Mouse (Mus musculus): ENCODE results near the gene Dgkg. TPM values are rescaled to one million over a fixed set of nuclear protein-coding genes. Genes with fewer than 3 reads are reported as not detected.

Dgkg gene
- total RNA-seq, 2 experiments from 2014 or later, result 2.3 to 3.1 TPM

DNA sequence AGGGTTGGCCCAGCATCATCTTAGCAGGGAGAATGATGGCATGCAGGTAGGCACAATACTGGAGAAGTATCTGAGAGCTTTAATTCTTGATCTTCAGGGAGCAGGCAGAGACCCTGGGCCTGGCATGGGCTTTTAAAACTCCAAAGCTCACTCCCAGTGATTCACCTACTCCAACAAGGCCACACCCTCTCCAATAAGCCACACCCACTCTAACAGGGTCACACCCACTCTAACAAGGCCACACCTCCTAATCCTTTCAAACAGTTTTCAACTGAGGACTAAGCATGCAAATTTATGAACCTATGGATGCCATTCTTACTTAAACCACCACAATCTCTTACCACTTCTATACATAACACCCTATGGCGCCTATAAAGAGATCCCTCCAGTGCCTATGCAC, 11.8 kb downstream of the Dgkg start:
- DNase-seq, result no peak

DNA sequence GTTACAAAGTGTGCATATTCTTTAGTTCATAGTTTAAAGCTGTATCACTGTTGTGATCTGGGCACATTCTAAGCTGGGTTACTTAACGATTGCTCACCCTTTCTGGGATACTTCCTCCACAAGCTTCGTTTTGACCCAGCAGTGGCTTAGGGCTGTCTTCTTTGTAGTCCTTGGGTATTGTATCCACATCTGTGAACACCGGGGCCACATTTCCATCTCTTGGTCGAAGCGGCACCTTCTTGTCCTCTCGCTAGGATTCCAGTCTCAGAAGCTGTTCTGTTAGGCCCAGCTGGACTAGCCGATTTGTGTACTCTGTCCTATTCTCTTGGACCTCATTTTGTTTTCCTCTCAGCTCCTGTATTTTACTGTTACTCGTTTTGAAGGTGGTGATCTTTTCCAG, 13.6 kb downstream of the Dgkg start:
- no peak for DNase-seq

DNA sequence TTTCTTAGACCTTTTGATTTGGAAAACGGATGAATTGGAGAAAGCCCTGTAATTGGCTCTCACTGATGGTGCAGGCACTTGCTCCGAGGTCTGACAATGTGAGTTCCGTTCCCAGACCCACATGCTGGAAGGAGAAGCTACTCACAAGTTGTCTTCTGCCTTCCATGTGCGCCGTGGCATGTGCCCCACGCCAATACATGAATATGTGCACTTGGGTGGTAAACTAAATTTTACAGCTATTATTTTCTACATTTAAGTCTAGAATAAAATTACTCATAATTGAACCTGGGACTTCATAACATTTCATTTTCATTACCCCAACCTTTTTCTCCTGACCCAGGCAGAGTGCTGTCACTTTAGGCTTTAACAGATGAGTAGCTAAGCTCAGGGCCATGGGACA, 14.1 kb downstream of the Dgkg start:
- DNase-seq, result no peak

- no peak for DNase-seq
Observed at GRCm38 (mm10) chr16:22642054-22642453, 15.0 kb downstream of the Dgkg start.

- DNase-seq, result peak; percentile 10
Observed at GRCm38 (mm10) chr16:22641588-22641987, 15.4 kb downstream of the Dgkg start.

GRCm38 (mm10) chr16:22637311-22637710, 19.7 kb downstream of the Dgkg start:
- no peak for DNase-seq

DNA sequence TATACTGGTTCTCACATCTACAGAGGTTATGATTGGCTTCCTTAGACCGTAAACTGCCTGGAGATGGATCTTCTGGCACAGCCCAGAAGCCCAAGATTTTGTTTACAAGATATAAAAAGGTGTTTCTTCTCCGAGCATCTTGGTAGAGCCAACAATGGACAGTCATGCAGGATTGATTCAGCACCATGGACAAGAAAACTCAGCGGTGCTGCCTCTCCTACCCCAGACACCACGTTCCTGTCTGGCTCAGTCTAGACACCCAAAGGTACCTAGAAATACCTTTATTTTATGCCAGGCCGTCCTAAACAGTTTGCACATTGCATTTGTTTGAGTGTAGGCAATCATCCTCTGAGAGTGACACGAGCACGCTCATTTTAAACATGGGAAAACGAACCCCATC, 21.3 kb downstream of the Dgkg start:
- peak; percentile 9 for DNase-seq

- no peak for DNase-seq
Observed at GRCm38 (mm10) chr16:22633063-22633462, 24.0 kb downstream of the Dgkg start.

DNA sequence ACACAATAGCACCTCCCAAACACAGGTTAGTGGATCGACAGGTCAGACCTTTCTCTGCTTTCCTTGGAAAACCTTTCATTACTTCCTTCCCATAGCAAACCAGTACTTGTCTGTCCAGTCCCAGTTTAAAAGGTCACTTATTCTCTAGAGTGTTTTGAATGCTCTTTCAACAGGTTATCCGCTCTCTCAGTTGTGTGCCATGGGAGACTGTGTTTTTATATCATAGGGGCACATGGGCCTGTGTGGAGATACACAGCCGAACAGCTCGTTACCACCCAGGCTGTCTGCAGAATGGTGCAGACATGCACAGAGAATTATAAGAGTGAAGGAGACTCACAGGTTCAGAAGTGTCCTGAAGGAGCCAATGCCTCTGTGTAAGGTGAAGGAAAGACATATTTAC, 26.7 kb downstream of the Dgkg start:
- no peak for DNase-seq

DNA sequence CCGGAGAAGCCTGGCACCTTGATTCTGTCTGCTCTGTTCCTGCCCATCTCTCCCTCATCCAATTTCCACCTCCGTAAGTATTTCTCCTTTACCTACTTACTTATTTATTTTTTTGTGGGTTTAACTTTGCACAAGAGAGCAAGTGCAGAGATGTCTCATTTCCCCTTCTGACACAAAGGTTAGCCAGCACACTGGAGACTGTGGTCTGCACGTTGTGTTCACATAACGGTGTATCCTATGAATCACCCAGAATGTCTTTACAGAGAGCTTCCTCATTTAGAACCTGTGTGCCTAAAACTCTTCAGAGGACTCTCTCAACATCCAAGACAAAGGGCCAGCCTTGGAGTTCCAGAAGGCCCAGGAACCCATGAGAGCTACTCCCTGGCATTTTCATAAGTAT, 27.1 kb downstream of the Dgkg start:
- no peak for DNase-seq

GRCm38 (mm10) chr16:22625987-22626386, 31.0 kb downstream of the Dgkg start:
- no peak for DNase-seq

GRCm38 (mm10) chr16:22625412-22625811, 31.6 kb downstream of the Dgkg start:
- no peak for DNase-seq

DNA sequence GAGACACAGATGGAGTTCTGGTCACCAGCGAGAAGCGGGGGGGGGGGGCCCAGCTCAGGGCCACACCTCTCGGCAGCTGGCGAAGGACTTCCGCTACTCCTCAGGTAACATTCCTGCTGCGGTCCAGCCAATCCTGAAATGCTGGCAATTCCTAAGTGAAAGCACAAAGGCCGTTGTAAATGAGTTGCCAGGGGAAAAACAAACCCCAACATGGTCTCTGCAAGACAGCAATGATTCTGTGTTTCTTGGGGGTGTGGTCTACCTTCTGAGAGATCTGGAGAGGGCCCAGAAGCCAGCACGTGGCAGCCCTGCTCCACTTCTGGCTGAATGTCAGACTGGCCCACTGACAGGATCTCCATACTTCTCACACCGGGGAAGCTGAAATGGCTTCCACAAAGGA, 34.7 kb downstream of the Dgkg start:
- DNase-seq, result no peak

DNA sequence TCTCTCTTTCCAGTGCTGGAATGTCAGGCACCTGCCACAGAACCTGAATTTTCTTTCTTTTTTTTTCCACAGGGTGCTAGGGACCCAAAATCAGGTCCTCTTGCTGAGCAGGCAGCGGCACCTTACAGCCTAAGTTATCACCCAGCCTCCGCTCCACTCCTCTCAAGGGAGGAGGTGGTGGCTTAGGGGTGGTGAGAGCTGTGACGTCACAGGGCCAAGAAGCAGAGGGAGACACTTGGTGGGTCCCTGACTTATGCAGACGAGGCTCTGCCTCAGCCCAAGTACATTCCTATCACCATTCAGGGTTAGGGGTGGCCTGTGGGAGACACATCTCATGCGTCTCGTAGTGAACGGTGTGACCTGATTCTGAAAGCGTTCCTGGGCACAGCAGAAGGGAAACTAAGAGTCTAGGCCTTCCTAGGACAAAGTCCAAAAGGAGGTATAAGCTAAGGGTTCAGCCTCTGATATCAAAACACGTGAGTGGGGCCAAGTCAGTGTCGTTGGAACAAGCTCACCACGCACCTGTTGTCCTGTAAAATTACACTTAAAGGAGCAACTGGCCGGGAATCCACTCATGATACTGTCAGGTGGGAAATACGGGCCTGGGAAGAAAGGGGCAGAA, 35.6 kb downstream of the Dgkg start:
- no peak for DNase-seq

DNA sequence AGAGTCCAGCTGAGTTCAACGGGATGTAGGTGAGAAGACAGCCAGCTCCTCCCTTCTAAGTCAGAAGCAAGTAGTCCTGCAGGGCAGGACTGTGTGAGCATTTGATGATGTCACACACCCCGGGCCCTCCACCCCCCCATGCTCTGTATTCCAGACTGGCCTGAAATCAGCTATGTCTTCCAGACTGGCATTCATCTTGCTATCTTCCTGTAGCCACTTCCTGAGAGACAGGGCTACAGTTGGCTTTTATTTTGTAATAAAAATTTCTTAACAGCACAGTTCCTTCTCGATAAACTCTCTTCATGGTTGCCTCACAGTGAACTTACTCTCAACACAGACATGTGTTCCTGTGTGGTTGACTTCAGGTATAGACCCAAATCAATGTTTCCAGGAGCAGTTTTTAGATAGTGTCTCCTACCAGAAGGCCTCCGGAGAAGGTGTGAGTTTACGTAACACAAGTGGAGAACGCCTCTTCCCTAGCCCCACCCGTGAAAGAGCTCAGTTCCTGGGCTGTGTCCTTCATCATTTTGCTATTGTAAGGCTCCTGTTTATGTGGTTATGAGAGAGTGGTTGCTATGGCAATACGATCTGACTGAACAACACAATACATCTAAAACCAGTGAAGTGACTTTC, 38.5 kb downstream of the Dgkg start:
- no peak for DNase-seq

- DNase-seq, result no peak
Observed at GRCm38 (mm10) chr16:22615805-22616204, 41.2 kb downstream of the Dgkg start.

DNA sequence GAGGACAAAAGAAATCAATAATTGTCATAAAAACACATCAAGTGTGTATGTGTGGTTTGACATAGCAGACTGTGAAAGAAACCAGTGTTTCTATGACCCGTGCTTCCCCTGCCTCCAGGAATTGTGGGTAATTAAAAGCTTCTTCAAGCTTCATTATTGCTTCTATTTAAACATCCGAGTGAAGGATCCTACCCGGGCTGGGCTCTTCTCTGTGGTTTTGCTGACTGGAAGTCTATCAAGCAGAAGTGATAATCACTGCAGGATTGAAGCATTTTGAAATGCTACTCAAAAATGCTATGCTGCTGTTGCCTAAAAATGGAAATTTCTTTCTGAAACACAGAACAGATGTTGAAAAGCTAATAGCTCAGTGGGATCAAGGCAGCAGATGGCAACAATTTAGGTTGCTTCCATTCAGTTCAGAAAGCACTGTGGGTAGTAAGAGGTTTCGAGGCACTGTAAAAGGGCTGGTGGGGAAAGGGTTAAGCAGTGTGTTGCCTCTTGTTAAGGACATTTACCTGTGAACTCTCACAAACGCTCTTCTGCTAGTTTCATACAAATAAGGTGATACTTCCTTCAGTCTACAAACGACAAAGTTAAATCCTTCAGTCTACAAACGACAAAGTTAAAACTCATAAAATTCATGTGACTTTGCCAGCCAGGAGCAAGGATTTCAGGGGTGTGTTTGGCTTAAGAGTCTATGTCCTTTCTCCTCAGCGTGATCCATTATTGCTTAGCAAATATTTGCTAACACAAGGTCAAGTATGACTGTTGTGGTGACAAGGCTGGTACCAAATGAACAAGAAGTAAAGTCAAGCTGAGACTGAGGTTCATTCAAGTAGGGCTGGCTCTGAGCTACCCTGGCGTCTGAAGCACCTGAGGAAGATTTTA, 43.6 kb downstream of the Dgkg start:
- no peak for DNase-seq

- no peak for DNase-seq
Observed at GRCm38 (mm10) chr16:22608046-22608445, 49.0 kb downstream of the Dgkg start.

DNA sequence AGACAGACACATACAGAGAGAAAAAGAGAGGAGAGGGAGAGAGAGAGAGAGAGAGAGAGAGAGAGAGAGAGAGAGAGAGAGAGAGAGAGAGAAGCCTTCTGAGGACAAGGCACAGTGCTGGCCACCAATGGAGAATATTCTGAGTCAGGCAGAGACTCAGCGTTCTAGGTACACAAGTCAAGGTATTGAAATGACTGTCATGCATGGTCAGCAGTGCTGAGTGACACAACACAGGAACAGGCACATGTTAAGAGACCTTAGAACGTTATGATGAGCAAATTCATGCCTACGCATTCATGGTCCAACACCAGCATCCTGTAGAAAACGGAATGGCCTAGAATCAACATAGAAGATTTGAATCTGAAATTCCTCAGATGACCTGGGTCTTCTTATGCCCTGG, 50.0 kb downstream of the Dgkg start:
- DNase-seq, result no peak

GRCm38 (mm10) chr16:22602399-22602798, 54.6 kb downstream of the Dgkg start:
- no peak for DNase-seq

DNA sequence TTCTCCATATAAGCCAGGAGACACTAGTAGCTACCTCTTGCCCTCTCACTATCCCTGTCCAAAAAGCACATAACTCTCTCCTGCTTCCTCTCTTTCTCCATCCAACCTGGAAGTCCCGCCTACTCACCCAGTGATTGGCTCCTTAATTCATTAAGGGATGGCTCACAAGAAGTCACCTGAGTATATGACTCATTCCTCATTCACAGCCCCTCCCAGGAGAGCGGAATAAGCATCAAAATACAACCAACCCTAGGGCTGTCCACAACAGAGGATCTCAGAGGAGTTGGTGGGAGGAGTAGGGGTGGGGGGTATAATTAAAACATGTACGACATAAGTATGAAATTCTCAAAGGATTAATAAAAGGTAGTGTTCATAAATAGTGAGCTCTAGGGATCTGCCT, 55.3 kb downstream of the Dgkg start:
- DNase-seq, result no peak

- peak; percentile 10 for DNase-seq
Observed at GRCm38 (mm10) chr16:22600108-22600699, 56.8 kb downstream of the Dgkg start.

DNA sequence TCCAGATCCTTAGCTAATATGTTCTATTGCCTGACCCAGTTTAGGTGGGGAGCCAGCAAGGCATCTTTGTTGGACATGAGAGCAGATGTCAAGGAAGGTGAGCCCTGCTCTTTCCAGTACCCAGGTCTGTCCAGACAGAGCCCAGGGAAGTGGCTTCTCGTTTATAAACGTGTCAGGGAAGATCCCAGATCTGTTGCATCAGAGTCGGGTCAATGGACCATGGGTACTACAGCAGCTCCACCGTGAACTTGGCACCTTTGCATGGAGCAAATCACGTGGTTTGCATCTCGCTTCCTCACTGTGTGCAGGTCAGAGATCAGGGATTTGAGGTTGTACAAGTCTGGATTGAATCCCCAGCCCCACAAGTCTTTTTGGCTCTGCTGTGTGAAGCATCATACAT, 58.3 kb downstream of the Dgkg start:
- no peak for DNase-seq

All from adrenal gland, postnatal 10 days (tissue).